Mouse (Mus musculus): ENCODE data around the gene Azin2.
A peak's percentile ranks its signal among the peaks of the same experiment; 100 is the strongest.

The Azin2 gene

GRCm38 (mm10) chr4:128977217-128977616 is 15.0 kb upstream of the Azin2 start:
- DNase-seq = no peak

- DNase-seq = no peak
Observed at GRCm38 (mm10) chr4:128976577-128976976, 14.3 kb upstream of the Azin2 start.

- DNase-seq = no peak
Observed at GRCm38 (mm10) chr4:128974677-128975076, 12.4 kb upstream of the Azin2 start.

GRCm38 (mm10) chr4:128971065-128971694 is 8.9 kb upstream of the Azin2 start:
- peak; percentile 79 for DNase-seq

GRCm38 (mm10) chr4:128970417-128970807 is 8.2 kb upstream of the Azin2 start:
- DNase-seq = no peak

GRCm38 (mm10) chr4:128969607-128970416 is 7.6 kb upstream of the Azin2 start:
- DNase-seq = no peak

GRCm38 (mm10) chr4:128969081-128969480 is 6.8 kb upstream of the Azin2 start:
- no peak for DNase-seq

GRCm38 (mm10) chr4:128966751-128967150 is 4.5 kb upstream of the Azin2 start:
- DNase-seq = no peak

- DNase-seq = no peak
Observed at GRCm38 (mm10) chr4:128962926-128963290, 666 bp upstream of the Azin2 start.

GRCm38 (mm10) chr4:128961301-128962028 is 777 bp downstream of the Azin2 start:
- DNase-seq = no peak

GRCm38 (mm10) chr4:128959676-128960075 is 2.6 kb downstream of the Azin2 start:
- DNase-seq = no peak

GRCm38 (mm10) chr4:128958849-128959248 is 3.4 kb downstream of the Azin2 start:
- DNase-seq = no peak

- no peak for DNase-seq
Observed at GRCm38 (mm10) chr4:128958156-128958555, 4.1 kb downstream of the Azin2 start.

- peak; percentile 48 for DNase-seq
Observed at GRCm38 (mm10) chr4:128957155-128957911, 4.9 kb downstream of the Azin2 start.

GRCm38 (mm10) chr4:128953851-128954250 is 8.4 kb downstream of the Azin2 start:
- no peak for DNase-seq

GRCm38 (mm10) chr4:128950461-128950860 is 11.8 kb downstream of the Azin2 start:
- DNase-seq = no peak

- no peak for DNase-seq
Observed at GRCm38 (mm10) chr4:128949470-128950005, 12.7 kb downstream of the Azin2 start.

GRCm38 (mm10) chr4:128948137-128948674 is 14.0 kb downstream of the Azin2 start:
- peak; percentile 60 for DNase-seq

GRCm38 (mm10) chr4:128947326-128947933 is 14.8 kb downstream of the Azin2 start:
- no peak for DNase-seq

GRCm38 (mm10) chr4:128946736-128947135 is 15.5 kb downstream of the Azin2 start:
- no peak for DNase-seq

GRCm38 (mm10) chr4:128942346-128942745 is 19.9 kb downstream of the Azin2 start:
- DNase-seq = no peak

GRCm38 (mm10) chr4:128935595-128935994 is 26.6 kb downstream of the Azin2 start:
- no peak for DNase-seq
